Mouse (Mus musculus): ENCODE data around the gene Mat2a.
"Not testable (repeated sequence)": the region's sequence is repeated elsewhere in the genome, so short reads cannot be mapped to it uniquely, and the experiment has no call there.

DNA sequence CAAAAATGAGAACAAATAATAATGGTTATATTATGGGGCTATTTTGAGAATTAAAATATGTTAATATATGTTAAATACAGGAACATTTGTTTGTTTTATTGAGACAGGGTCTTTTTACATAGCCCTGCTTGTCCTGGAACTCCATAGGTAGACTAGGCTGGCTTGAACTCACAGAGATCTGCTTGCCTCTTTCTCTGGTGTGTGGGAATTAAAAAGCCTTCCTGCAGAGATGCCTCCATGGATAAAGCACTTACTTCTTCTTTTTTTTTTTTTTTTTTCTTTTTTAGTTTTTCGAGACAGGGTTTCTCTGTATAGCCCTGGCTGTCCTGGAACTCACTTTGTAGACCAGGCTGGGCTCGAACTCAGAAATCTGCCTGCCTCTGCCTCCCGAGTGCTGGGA is 39.3 kb upstream of the Mat2a start:
- not testable (repeated sequence) for TF ChIP-seq CTCF, EP300 (IDR thresholded peaks at IDR 0.05)

All from lung, postnatal 0 days (tissue).